Mouse (Mus musculus): Measurements from ENCODE around the gene Fam171a1. TPM values are rescaled to one million over a fixed set of nuclear protein-coding genes. Genes with fewer than 3 reads are reported as not detected.

Fam171a1 gene
- polyA plus RNA-seq, 1 experiment from 2014 or later: 39.6 TPM

DNA sequence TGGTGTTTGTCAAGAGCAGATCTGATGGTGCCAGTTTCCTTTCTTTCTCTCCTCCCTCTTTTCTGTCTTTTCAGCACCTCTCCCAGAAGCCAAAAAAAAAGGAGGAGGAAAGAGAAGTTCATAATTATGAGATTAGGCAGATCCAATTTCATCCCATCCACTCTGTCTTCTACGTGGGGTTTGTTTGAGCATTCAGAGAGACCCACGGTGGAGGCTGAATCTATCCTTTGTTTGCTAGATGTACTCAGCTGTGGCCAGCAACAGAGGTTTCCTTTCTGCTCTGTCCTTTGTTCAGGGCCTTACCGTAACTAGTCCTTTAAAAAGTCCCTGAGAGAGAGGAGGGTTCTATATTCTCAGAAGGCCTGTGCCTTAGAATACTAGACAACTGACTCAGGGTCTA lies 25.6 kb downstream of the Fam171a1 start:
- WGBS: 40% methylated on average over 3 of the region's 3 CpGs
- Histone ChIP-seq H3K9ac (replicated peaks; ENCODE audit: low read depth) (no peak overlapping the region), H3K4me3 (ENCODE audit: low read depth, low read length) (no peak overlapping the region), H3K36me3 (ENCODE audit: insufficient read depth, low read length) (no peaks in the 10 kb centered on the region), H3K4me2 (replicated peaks; ENCODE audit: low read depth, low read length) (no peak overlapping the region), H3K27ac (ENCODE audit: low read length) (no peak overlapping the region), H3K9me3 (ENCODE audit: low read length) (no peaks in the 10 kb centered on the region), H3K4me1 (ENCODE audit: insufficient read depth, low read depth, low read length) (peaks cover 14% of the 10 kb centered on the region; the same call in 1 of the 2 replicates), H3K27me3 (replicated peaks; ENCODE audit: insufficient read depth, low read length) (no peaks in the 10 kb centered on the region)
- no peak for DNase-seq (ENCODE audit: low spot score)
- ATAC-seq: no peak
- no peak for TF ChIP-seq CTCF (IDR thresholded peaks at IDR 0.05)
- no peak for TF ChIP-seq EP300 (IDR thresholded peaks at IDR 0.05)

DNA sequence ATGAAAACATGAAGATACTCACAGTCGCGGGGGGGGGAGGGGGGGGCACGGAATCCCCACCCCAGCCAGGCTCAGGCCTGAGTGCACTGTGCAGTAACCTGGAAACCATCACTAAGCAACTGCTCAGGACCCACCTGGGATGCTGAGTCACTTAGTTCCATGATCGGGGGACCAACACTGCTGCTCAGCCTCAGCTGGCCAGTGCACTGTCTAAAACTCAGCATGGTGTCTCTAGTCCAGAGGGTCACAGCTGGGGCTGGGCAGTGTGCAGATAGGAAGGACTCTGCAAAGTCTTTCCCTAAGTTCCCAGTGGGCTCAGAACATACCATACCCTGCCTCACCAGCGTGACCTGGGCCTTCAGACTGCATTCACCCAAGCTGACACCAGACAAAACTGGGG lies 26.6 kb downstream of the Fam171a1 start:
- Histone ChIP-seq H3K4me3 (ENCODE audit: low read depth, low read length) (no peak overlapping the region), H3K36me3 (ENCODE audit: insufficient read depth, low read length) (no peaks in the 10 kb centered on the region), H3K27me3 (replicated peaks; ENCODE audit: insufficient read depth, low read length) (no peaks in the 10 kb centered on the region), H3K9ac (replicated peaks; ENCODE audit: low read depth) (no peak overlapping the region), H3K4me2 (replicated peaks; ENCODE audit: low read depth, low read length) (no peak overlapping the region), H3K4me1 (ENCODE audit: insufficient read depth, low read depth, low read length) (peaks cover 6% of the 10 kb centered on the region; the same call in 1 of the 2 replicates), H3K9me3 (ENCODE audit: low read length) (no peaks in the 10 kb centered on the region), H3K27ac (ENCODE audit: low read length) (no peak overlapping the region)
- TF ChIP-seq EP300 (IDR thresholded peaks at IDR 0.05) (no peak), CTCF (IDR thresholded peaks at IDR 0.05) (no peak)
- ATAC-seq (no peak), DNase-seq (ENCODE audit: low spot score) (no peak)
- WGBS: 73% methylated on average over 5 of the region's 5 CpGs

DNA sequence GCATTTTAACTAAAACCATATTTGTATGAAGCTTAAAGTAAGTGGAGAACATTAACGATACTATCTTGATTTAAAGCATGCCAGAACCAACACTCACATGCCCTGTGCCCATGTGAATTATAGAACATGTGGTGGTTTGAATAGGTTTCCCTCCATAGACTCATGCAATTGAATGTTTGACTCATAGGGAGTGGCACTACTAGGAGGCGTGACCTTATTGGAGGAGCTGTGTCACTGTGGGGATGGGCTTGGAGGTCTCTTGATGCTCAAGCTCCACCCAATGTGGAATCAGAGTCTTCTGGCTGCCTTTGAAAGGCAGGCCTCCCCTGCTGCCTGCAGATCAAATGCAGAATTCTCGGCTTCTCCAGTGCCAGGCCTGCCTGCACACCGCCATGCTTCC lies 27.8 kb downstream of the Fam171a1 start:
- DNase-seq (ENCODE audit: low spot score): no peak
- no peak; the same call in 1 of the 2 replicates for ATAC-seq

DNA sequence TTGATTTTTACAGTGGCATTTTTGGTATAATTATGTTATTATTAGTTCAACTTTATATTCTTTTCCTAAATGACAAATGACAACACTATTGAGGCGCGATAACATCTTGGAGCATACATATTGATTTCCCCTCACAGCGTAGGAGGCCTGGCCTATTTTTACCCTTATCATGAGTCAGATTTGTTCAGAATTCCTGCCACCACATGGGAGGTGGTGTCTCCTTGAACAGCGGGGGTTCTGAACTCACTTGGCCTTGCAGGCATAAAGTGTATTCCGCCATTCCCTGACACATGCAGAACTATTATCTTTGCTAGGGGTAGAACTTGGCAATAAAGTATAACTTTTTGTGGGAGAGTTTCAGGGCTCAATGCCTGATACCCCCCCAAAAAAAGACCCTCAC lies 30.3 kb downstream of the Fam171a1 start:
- Histone ChIP-seq H3K27ac (ENCODE audit: low read length) (no peak overlapping the region), H3K4me2 (replicated peaks; ENCODE audit: low read depth, low read length) (no peak overlapping the region), H3K9ac (replicated peaks; ENCODE audit: low read depth) (no peak overlapping the region), H3K4me3 (ENCODE audit: low read depth, low read length) (no peak overlapping the region), H3K27me3 (replicated peaks; ENCODE audit: insufficient read depth, low read length) (no peaks in the 10 kb centered on the region), H3K9me3 (ENCODE audit: low read length) (no peaks in the 10 kb centered on the region), H3K36me3 (ENCODE audit: insufficient read depth, low read length) (no peaks in the 10 kb centered on the region), H3K4me1 (ENCODE audit: insufficient read depth, low read depth, low read length) (peaks cover 2% of the 10 kb centered on the region; the same call in 1 of the 2 replicates)
- DNase-seq (ENCODE audit: low spot score): no peak
- ATAC-seq: no peak
- TF ChIP-seq CTCF (IDR thresholded peaks at IDR 0.05): no peak
- TF ChIP-seq EP300 (IDR thresholded peaks at IDR 0.05): no peak
- WGBS: 90% methylated on average over 5 of the region's 5 CpGs

More for the DNA sequence above, 27.8 kb downstream of the Fam171a1 start:
- Histone ChIP-seq H3K27ac (ENCODE audit: low read length) (no peak overlapping the region), H3K27me3 (replicated peaks; ENCODE audit: insufficient read depth, low read length) (no peaks in the 10 kb centered on the region), H3K9me3 (ENCODE audit: low read length) (no peaks in the 10 kb centered on the region), H3K4me1 (ENCODE audit: insufficient read depth, low read depth, low read length) (peaks cover 5% of the 10 kb centered on the region; the same call in 1 of the 2 replicates), H3K4me2 (replicated peaks; ENCODE audit: low read depth, low read length) (no peak overlapping the region), H3K4me3 (ENCODE audit: low read depth, low read length) (no peak overlapping the region), H3K36me3 (ENCODE audit: insufficient read depth, low read length) (no peaks in the 10 kb centered on the region), H3K9ac (replicated peaks; ENCODE audit: low read depth) (no peak overlapping the region)
- WGBS: 94% methylated on average over 4 of the region's 4 CpGs
- TF ChIP-seq CTCF (IDR thresholded peaks at IDR 0.05) (no peak), EP300 (IDR thresholded peaks at IDR 0.05) (no peak)

DNA sequence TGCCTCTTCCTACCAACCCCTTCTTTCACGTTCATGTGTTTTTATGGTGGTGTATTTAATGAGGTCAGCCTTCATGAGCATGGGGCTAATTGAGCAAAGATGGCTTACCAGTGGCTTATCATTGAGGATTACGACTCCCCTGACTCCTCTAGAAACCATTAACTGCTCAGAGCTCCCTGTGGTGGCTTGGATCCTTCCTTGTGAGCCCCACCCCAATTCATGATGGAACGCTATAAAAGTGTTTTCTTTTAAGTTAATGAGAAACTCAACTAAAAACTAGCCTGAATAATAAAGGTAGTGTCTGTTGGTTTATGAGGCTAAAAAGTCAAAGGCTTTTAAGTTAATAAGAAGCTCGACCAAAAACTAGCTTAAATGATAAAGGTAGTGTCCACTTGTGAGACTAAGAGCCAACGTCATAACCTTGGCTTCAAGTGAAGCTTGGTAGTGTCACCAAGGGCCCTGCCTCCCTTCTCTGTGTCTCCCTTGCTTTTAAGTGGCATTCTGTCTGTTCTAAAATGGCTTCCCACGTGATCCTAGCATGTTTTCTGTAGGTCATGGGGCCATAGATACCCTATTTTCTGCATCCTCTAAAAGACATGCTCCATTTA lies 33.6 kb downstream of the Fam171a1 start:
- WGBS: 82% methylated on average over 6 of the region's 6 CpGs
- no peak overlapping the region for H3K4me2 ChIP-seq (replicated peaks; ENCODE audit: low read depth, low read length)
- H3K4me1 ChIP-seq (ENCODE audit: insufficient read depth, low read depth, low read length): no peaks in the 10 kb centered on the region
- H3K9me3 ChIP-seq (ENCODE audit: low read length): no peaks in the 10 kb centered on the region
- TF ChIP-seq EP300 (IDR thresholded peaks at IDR 0.05) (no peak), CTCF (IDR thresholded peaks at IDR 0.05) (no peak)
- no peaks in the 10 kb centered on the region for H3K27me3 ChIP-seq (replicated peaks; ENCODE audit: insufficient read depth, low read length)
- no peak overlapping the region for H3K27ac ChIP-seq (ENCODE audit: low read length)
- DNase-seq (ENCODE audit: low spot score): no peak
- H3K36me3 ChIP-seq (ENCODE audit: insufficient read depth, low read length): no peaks in the 10 kb centered on the region
- no peak for ATAC-seq
- H3K9ac ChIP-seq (replicated peaks; ENCODE audit: low read depth): no peak overlapping the region
- no peak overlapping the region for H3K4me3 ChIP-seq (ENCODE audit: low read depth, low read length)

DNA sequence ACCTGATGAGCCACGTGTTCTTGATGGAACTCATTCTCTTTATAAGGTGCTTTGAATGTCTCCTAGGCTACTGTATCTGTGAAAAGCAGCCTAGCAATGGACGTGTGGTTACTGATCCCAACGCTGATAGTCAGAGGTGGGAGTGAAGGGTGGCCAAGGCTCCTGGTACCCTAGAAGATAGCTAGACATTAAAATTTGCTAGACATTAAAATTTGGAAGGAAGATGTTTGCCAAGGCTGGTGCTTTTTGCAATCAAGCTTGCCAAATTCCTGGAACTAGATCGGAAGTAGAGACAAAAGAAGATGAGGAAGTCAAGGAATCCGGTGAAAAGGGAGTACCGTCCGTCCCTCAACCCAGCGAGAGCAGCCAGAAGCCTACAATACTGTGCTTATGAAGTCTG lies 34.7 kb downstream of the Fam171a1 start:
- ATAC-seq (no peak), DNase-seq (ENCODE audit: low spot score) (no peak)
- H3K9me3 ChIP-seq (ENCODE audit: low read length): no peaks in the 10 kb centered on the region
- no peaks in the 10 kb centered on the region for H3K27me3 ChIP-seq (replicated peaks; ENCODE audit: insufficient read depth, low read length)
- H3K27ac ChIP-seq (ENCODE audit: low read length): no peak overlapping the region
- no peak overlapping the region for H3K4me3 ChIP-seq (ENCODE audit: low read depth, low read length)
- H3K4me2 ChIP-seq (replicated peaks; ENCODE audit: low read depth, low read length): no peak overlapping the region
- no peak overlapping the region for H3K9ac ChIP-seq (replicated peaks; ENCODE audit: low read depth)
- no peaks in the 10 kb centered on the region for H3K36me3 ChIP-seq (ENCODE audit: insufficient read depth, low read length)
- no peaks in the 10 kb centered on the region for H3K4me1 ChIP-seq (ENCODE audit: insufficient read depth, low read depth, low read length)
- TF ChIP-seq EP300 (IDR thresholded peaks at IDR 0.05): no peak
- no peak for TF ChIP-seq CTCF (IDR thresholded peaks at IDR 0.05)
- WGBS: 79% methylated on average over 8 of the region's 8 CpGs

Data from lung, postnatal 0 days (tissue).